Mouse (Mus musculus) frontal cortex, postnatal 10 days (tissue): Measurements from ENCODE around the gene Gtf2a1.
A peak's percentile ranks its signal among the peaks of the same experiment; 100 is the strongest.
"Not testable (repeated sequence)": the region's sequence is repeated elsewhere in the genome, so short reads cannot be mapped to it uniquely, and the experiment has no call there.

ENCODE experiments used
- DNase-seq, 2 experiments: peaks; one replicate each; pipeline ENCODE4 v3.0.0; 2022; ENCODE audit warnings: low spot score in 2 of 2, mixed read lengths in 1 of 2

Gtf2a1 gene

DNA sequence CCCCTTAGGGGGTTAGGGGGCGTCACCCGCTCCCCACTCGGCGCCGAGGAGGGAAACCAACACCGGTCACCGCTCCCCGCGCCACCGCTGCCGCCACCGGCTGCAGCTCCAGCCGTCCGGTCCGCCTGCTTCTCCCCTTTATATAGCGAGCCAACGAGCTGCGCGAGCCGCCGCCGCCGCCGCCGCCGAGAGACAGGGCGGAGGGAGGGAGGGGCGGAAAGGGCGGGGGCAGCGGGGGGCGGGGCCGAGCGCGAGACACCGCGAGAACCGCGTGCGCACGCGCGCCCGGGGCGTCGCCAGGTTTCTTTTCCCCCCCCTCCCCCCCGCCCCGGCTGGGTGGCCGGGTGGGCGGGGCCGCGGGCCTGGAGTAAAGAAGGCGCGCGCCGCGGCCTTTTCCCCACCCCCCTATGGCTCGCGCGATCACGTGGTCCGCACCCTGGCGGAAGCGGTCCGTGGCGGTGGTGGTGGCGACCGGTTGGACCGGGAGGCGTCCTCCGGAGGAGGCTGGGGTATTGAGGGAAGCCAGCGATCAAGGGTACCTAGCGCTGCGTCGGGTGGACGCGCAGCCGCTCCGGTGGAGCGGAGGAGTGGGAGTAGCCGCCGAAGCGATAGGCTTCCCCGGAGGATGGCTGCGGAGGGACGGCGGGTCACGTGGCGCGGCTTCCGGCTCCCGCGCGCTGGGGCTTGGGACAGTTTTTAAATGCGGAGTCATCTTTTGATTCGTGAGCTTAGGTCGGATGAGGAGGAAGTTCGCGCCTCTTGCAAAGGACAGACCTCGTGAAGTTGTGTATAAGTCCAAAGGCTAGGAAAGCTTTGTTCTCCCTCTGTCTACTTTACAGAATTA, at the start of gene Gtf2a1:
Gene Gtf2a1, minus strand, starts transcription at position 641 of the 844 bp plus-strand sequence.
- peak; percentile 89 to 93 for DNase-seq

DNA sequence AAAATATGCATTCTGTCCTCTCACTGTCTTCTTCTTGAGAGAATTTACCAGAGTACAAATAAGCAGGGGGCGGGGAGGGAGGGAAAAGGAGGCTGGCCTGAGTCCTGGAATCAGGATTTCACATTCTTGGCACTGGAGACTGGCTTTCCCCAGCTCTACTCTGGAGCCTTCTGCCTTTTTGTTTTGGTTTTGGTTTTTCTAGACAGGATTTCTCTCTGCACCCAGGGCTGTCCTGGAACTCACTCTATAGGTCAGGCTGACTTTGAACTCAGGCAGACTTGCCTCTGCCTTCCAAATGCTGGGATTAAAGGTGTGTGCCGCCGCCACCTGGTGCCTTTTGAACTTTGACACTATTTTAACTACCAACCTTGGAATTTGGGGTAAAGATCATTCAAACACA, 48.1 kb upstream of the Gtf2a1 start:
- no peak for DNase-seq

DNA sequence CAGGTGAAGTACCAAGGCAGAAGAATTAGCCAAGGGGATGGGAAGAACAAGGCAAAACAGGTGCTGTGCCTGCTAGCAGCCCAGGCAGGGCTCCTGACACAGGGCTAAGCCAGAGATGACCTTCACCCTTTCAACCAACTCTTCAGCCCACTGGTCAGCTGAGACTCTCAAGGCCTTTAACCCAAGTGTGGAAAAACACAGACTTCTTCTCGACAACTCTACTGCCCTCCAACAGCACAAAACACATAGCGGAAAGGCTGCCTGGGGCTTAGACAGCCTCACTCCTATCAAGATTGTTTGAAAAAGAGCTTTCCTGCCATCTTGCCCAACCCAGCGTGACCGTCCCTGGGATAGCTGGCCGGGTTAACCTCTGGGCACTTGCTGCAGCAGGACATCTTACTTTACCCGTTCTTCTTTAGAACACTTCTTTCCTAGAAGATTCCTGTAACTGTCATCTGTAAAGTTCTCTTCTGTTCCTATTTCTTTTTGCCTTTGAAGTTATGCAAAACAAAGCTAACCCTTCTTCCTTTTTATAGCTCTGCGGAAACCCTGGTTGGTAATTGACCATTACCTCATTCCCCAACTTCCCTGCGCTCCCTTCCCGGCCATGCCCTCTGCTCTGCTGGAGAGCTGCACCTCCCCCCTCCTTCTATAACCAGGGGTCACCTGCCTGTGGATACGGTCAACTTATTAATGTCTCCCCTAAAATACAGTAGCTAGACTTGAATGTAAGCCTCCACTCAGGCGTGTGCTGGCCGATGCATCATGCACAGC, 47.0 kb upstream of the Gtf2a1 start:
- no peak for DNase-seq

GRCm38 (mm10) chr12:91626482-91626881, 36.2 kb upstream of the Gtf2a1 start:
- DNase-seq = no peak

DNA sequence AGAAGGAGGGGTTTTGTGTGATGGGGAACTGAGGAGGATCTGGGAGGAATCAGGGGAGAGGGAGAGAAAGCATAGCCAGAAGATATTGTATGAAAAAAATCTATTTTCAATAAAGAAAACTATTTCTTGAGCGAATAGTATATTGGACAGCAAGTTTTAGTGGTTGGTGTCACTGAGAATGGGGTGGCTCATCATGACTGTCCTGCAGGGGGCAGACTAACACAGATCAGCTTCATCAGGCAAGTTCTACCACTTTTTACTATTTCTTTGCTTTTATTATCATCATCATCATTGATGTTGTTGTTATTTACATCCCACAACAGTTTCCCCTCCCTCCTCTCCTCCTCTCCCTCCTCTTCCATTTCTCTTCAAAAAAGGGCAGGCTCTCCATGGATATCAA, 34.7 kb upstream of the Gtf2a1 start:
- no peak for DNase-seq

DNA sequence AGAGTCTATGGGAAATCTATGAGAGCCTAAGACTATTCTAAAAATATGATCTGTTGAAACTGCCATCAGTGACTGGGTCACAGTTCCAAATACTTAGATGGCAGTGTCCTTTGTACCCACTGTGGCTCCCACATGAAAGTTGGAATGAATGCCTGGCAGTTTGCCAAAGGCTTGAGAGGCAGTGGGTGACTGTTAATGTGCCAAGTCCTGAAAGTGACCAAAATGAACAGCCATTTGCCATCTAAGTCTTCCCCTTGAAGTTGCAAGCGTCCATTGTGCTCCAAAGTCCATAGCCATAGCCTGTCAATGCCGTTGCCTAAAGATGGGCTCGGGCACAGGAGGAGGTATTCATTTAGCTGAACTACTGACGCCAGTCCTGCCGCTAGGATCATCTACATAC, 19.1 kb upstream of the Gtf2a1 start:
- peak; percentile 12 to 18 for DNase-seq

DNA sequence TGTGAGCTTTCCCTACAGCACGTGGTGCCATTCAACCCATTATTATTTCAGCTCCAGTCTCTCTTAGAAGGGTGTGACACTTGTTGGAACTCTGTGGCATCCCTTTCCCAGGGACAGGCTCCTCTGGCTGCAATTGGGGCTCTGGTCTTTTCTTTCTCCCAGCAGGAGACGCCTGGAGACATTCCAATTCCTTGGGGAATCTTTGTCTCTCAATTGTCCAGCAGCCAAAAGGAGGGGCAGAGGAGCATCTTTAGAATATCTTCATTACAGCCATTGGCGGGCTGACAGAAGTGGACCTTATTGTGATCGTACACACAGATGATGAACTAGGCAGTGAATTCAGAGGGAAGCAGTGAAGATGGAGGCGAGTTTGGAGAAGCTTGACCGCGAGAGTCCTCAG, 17.4 kb upstream of the Gtf2a1 start:
- DNase-seq = no peak

DNA sequence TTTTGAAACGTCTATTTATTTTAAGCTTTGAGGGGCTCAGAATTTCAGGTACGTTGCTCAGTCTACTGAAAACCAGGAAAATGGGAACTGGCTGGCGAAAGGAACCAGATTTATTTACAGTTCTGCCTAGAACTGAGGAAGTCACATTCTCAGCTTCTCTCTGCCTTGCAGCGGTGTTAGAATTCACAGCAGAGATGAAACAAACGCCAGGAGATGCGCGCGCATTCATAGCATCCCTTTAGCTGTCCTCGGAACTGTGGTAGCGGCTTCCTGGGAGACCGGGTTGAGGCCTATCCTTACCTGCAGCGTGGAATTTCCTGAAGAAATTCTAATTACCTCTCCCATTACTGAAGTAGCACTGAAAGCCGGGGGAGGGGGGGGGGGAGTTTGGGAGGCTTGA, 16.4 kb upstream of the Gtf2a1 start:
- DNase-seq = no peak

DNA sequence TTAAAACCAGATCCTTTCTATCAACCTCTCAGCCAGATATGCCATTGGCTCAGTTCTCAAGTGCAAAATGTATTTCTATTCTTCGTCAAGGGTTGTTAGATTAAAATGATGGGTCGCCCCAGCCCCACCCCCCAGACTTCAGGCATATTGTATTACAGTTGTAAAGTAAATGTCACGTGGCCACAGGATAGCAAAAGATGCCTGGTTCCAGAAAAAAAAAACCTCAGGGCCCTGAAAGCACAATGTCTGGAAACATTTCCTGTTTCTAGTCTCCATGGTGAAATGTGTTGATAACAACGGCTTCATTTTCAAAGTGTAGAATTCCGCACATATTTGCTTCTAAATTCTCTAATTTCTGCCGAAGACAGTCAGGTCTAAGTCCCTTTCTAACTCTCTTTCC, 14.3 kb upstream of the Gtf2a1 start:
- no peak for DNase-seq

DNA sequence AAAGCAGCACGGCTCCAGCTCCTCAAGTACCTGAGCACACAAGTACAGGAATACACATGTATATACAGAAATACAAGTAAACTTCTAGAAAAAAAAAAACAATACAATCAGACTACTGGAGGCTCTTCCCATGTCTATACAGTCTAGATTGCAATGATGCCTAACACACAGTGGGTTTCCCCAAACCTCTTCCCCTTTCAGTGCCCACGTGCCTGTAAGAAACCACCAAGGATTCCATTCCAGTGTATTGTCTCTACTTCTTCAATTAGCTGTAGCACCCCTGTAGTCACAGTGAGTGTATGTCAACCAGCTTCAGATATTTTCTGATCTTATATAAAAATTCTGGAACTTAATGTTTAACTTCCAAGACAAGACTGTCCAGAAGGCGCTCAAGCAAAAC, 1.8 kb upstream of the Gtf2a1 start:
- no peak for DNase-seq

DNA sequence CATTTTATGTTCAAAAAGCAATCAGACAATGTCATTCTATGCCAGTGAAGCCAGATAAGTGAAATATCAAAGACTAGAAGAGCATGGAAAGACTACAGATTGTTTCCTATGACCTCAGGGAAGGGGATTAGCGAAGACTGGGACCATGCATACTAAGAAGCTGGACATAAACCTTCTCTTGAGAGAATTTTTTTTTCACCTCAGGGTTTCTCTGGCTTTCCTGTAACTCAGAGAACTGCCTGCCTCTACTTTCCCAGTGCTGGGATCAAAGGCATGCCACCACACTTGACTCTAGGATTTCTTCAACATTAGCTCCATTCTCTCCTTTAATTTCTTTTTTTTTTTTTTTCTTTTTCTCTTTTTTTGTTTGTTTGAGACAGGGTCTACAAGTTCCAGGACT, 904 bp upstream of the Gtf2a1 start:
- no peak for DNase-seq

GRCm38 (mm10) chr12:91590716-91591115, 429 bp upstream of the Gtf2a1 start:
- no peak for DNase-seq

GRCm38 (mm10) chr12:91589542-91589846, 793 bp downstream of the Gtf2a1 start:
- no peak for DNase-seq

- peak; percentile 17 to 55 for DNase-seq
These were observed 1.4 kb downstream of the Gtf2a1 start for GRCm38 (mm10) chr12:91588670-91589541.

DNA sequence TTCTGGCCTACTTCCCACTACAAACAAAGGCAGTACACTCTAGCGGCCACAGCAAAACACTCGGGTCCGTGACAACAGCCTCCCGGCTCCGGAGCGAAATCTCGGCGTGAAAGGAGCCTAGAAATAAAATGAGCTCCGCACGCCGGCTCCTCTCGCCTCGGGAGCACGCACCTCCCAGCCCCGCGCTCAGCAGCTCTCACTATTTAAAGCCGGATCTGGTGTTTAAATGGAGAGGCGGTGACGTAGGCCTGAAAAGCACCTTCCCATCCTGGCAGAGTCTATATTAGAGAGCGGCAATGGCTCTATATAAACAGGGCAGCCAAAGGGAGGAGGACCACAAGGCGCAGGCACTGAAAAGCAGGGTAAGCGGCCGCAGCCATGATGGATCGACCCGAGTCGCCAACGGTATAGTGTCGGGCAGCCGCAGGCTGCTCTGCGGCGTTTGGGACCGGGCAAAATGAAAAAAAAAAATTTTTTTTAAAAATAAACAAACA, 2.1 kb downstream of the Gtf2a1 start:
- peak; percentile 88 to 89 for DNase-seq

DNA sequence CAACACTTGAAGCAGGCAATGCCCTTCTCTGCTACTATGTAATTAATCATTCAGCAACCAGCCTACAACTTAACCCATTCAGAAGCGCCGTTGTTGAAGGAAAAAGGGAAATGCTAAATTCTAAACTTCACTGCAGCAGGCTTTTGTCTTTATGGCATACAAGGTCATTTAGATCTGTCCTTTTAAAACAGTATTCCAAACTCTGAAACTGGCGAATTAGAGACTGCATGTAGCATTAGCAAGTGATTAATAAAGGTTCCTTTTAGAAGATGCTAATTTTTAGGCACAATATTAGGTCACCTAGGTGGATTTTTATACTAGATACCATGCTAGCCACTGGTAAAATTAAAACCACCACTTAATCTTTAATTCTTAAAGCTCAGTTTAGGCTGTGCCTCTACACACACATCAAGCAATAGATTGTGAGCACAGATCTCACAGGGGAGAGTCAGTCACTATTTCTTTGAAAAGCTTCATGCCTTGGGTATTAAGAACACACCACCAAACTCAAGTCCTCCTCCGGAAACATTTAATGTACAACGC, 2.7 kb downstream of the Gtf2a1 start:
- no peak for DNase-seq

- DNase-seq = no peak
These were observed 3.2 kb downstream of the Gtf2a1 start for GRCm38 (mm10) chr12:91587077-91587476.

- DNase-seq = not testable (repeated sequence)
These were observed 4.5 kb downstream of the Gtf2a1 start for GRCm38 (mm10) chr12:91585815-91586214.

- DNase-seq = no peak
These were observed 5.1 kb downstream of the Gtf2a1 start for GRCm38 (mm10) chr12:91585206-91585605.

- no peak for DNase-seq
These were observed 6.9 kb downstream of the Gtf2a1 start for GRCm38 (mm10) chr12:91583409-91583808.

- DNase-seq = no peak
These were observed 7.8 kb downstream of the Gtf2a1 start for GRCm38 (mm10) chr12:91582362-91583002.
